Mouse (Mus musculus) left cerebral cortex, adult 6 months (tissue): ENCODE measurements around the gene 4931406P16Rik. TPM values are rescaled to one million over a fixed set of nuclear protein-coding genes. Genes with fewer than 3 reads are reported as not detected.

Source experiments
- long read RNA-seq, 2 experiments: library from polyadenylated mRNA; unstranded; transcript quantifications; one replicate each; pipeline ENCODE4 v2.0.0; 2019 to 2020
- polyA plus RNA-seq: library from polyadenylated mRNA; unstranded; fragments of <200 nt; fragmentation: Nextera tagmentation; gene quantifications from 2 replicates; pipeline ENCODE4 v1.2.3, GENCODE M21; 2021

4931406P16Rik gene
- polyA plus RNA-seq: 7.2 and 10.1 TPM in 2 replicates
- long read RNA-seq, experiment 1, full-length matches to known transcripts: 7 of 38 reads
- long read RNA-seq, experiment 1, partial matches to known transcripts: 12 of 38 reads
- long read RNA-seq, experiment 1, other reads (novel, unspliced or antisense): 19 of 38 reads
- long read RNA-seq, experiment 2, partial matches to known transcripts: 2 of 8 reads
- long read RNA-seq, experiment 2, other reads (novel, unspliced or antisense): 4 of 8 reads

DNA sequence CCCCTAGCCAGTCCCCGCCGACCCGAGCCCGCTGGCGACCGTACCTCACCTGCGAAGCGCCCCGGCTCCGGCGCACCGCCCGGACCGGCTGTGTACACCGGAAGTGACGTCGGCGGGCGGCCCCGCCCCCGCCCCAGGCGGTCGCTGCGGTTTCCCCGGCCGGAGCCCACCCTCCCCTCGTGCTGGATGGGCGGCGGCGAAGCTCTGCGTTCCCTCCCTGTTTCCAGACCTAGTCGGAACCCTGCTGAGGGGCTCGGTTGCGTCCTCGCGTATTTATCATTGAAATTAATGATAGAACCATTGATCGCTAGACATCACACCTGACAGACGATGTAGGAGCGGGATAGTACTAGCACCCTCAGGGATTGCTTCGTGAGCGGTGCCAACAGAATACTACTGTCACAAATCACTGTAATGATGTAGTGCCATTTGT, at the start of gene 4931406P16Rik:
Gene 4931406P16Rik, minus strand, starts transcription at position 109 of the 433 bp plus-strand sequence.

DNA sequence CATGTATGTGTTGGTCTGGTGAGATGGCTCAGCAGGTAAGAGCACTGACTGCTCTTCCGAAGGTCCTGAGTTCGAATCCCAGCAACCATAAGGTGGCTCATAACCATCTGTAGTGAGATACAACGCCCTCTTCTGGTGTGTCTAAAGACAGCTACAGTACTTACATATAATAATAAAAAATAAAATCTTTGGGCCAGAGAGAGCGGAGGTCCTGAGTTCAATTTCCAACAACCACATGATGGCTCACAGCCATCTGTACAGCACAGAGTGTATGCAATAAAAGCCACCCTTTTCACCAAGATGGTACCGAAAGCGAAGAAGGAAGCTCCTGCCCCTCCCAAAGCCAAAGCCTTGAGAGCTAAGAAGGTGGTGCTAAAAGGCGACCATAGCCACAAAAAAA, 62.6 kb downstream of the 4931406P16Rik start, which contains the start of gene Gm6096:
Gene Gm6096, plus strand, starts transcription at position 301 of the 400 bp plus-strand sequence.

DNA sequence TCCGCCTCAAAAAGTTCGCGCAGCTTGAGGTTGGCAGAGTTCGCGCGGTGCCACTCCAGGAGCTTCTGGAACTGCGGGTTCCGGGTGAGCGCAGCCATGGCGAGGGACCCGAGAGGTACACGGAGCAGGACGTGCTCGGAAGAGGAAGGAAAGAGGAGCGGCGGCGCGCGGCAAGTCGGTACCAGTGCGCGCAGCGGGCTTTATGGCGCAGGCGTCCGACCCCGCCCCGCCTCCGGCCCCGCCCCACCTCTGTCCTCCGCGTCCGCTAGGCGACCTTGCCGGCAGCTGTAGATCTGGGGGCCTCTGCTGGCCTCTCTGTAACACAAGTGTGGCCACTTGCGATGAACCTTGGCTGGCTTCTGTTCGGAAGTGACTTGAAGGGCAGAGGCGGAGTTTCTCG, 83.2 kb downstream of the 4931406P16Rik start, which contains the start of gene Gpi1:
Gene Gpi1, minus strand, starts transcription at position 221 of the 400 bp plus-strand sequence.

DNA sequence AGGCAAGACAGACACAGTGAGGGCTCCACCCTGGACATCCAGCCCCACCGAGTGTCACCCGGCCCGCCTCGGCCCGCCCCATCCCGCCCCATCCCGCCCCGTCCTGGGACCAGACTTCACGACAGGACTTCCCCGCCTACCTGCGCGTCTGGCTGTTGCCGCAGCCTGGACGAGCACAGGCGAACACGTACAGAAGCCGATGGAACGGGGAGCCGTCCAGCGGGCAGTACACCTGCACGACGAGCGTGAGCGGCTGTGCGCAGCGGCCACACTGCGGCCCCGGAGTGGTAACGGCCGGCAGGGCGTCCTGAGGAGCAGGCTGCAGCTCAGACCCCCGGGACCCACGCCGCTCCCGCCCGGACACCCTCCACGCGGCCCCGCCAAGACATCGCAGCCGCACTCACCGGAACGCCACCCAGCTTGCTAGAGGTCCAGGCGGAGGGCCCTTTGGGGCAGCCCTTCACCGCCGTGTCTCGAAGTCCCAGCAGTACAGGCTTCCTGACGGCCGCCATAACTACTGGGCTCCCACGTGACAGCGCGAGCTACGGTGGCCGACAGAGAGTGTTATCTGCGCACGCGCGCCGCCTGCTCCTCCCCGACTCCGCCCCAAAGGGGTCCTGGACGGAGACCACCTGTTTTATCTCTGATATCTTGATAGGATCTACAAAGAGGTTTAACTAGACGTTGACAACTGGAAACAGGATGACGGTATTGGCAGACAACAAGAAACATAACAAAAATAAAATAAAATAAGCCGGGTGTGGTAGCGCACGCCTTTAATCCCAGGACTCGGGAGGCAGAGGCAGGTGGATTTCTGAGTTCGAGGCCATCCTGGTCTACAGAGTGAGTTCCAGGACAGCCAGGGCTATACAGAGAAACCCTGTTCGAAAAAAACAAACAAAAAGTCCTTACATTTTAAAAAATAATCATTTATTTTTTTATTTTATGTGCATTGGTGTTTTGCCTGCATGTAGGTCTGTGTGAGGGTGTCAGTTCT, 116.9 kb downstream of the 4931406P16Rik start, which contains the start of gene Pdcd2l:
Gene Pdcd2l, minus strand, starts transcription at position 530 of the 997 bp plus-strand sequence.

Other genes with a start within 250 kb of the 4931406P16Rik start
- gene Scgb1b30, start 218.1 kb downstream of the 4931406P16Rik start, polyA plus RNA-seq: not detected in 2 replicates
- gene Wtip, start 180.3 kb downstream of the 4931406P16Rik start, polyA plus RNA-seq: 0.60 and 0.65 TPM in 2 replicates
- gene Uba2, start 144.0 kb downstream of the 4931406P16Rik start, polyA plus RNA-seq: 87.8 and 104 TPM in 2 replicates
- gene Pdcd2l, start 116.9 kb downstream of the 4931406P16Rik start, polyA plus RNA-seq: 30.0 and 41.1 TPM in 2 replicates
- gene Gpi1, start 83.2 kb downstream of the 4931406P16Rik start, polyA plus RNA-seq: 529 and 592 TPM in 2 replicates
- gene Gm6096, start 62.5 kb downstream of the 4931406P16Rik start, polyA plus RNA-seq: not detected in 2 replicates
- 10.4 and 15.6 TPM in 2 replicates for gene Lsm14a, start 79.8 kb upstream of the 4931406P16Rik start, polyA plus RNA-seq